Mouse (Mus musculus) G1E-ER4 (cell line): ENCODE results near the gene Dip2c. TPM values are rescaled to one million over a fixed set of nuclear protein-coding genes. Genes with fewer than 3 reads are reported as not detected.

Experiments
- GATA1 ChIP-seq: IDR thresholded peaks from one replicate; pipeline ENCODE4 v1.8.0; 2012; ENCODE audit warnings: low read length, inconsistent platforms
- polyA plus RNA-seq: library from polyadenylated mRNA; stranded (reverse); fragments of >175 nt; gene quantifications from 2 replicates; pipeline ENCODE4 v1.2.3, GENCODE M21; 2012

Dip2c gene
- polyA plus RNA-seq, 1 experiment = not detected

GRCm38 (mm10) chr13:9504118-9504856 is 228.0 kb downstream of the Dip2c start:
- TF ChIP-seq GATA1 = no peak

- TF ChIP-seq GATA1 = no peak
These were observed 262.2 kb downstream of the Dip2c start for GRCm38 (mm10) chr13:9538556-9538955.

- TF ChIP-seq GATA1 = no peak
These were observed 271.5 kb downstream of the Dip2c start for GRCm38 (mm10) chr13:9547698-9548344.

- no peak for TF ChIP-seq GATA1
These were observed 285.8 kb downstream of the Dip2c start for GRCm38 (mm10) chr13:9562099-9562498.

- no peak for TF ChIP-seq GATA1
These were observed 286.6 kb downstream of the Dip2c start for GRCm38 (mm10) chr13:9562921-9563320.

GRCm38 (mm10) chr13:9568852-9569251 is 292.5 kb downstream of the Dip2c start:
- no peak for TF ChIP-seq GATA1

GRCm38 (mm10) chr13:9576686-9577085 is 300.4 kb downstream of the Dip2c start:
- TF ChIP-seq GATA1 = no peak

GRCm38 (mm10) chr13:9578456-9578855 is 302.1 kb downstream of the Dip2c start:
- TF ChIP-seq GATA1 = no peak

GRCm38 (mm10) chr13:9581821-9582220 is 305.5 kb downstream of the Dip2c start:
- TF ChIP-seq GATA1 = no peak

GRCm38 (mm10) chr13:9583579-9583978 is 307.3 kb downstream of the Dip2c start:
- TF ChIP-seq GATA1 = no peak

- no peak for TF ChIP-seq GATA1
These were observed 323.2 kb downstream of the Dip2c start for GRCm38 (mm10) chr13:9599334-9600096.

GRCm38 (mm10) chr13:9601350-9601749 is 325.0 kb downstream of the Dip2c start:
- TF ChIP-seq GATA1 = no peak

- TF ChIP-seq GATA1 = no peak
These were observed 334.9 kb downstream of the Dip2c start for GRCm38 (mm10) chr13:9611229-9611628.

GRCm38 (mm10) chr13:9632684-9633083 is 356.4 kb downstream of the Dip2c start:
- no peak for TF ChIP-seq GATA1

- TF ChIP-seq GATA1 = no peak
These were observed 359.6 kb downstream of the Dip2c start for GRCm38 (mm10) chr13:9635951-9636350.

- TF ChIP-seq GATA1 = no peak
These were observed 360.2 kb downstream of the Dip2c start for GRCm38 (mm10) chr13:9636505-9636904.
